Mouse (Mus musculus) pancreas, adult 10 weeks (tissue): ENCODE measurements around the gene Ffar3. TPM values are rescaled to one million over a fixed set of nuclear protein-coding genes. Genes with fewer than 3 reads are reported as not detected.

Source experiments
- polyA plus RNA-seq: library from polyadenylated mRNA; stranded (reverse); fragments of 350-450 nt; fragmentation: Illumina TruSeq; extraction: RNeasy Lipid Tissue Mini Kit (QIAGEN cat#74804); gene quantifications from one replicate; pipeline ENCODE4 v1.2.3, GENCODE M21; 2015; ENCODE audit warnings: low read depth, low replicate concordance; ENCODE audit not compliant: insufficient read depth

The Ffar3 gene
- 1.0 TPM for polyA plus RNA-seq

DNA sequence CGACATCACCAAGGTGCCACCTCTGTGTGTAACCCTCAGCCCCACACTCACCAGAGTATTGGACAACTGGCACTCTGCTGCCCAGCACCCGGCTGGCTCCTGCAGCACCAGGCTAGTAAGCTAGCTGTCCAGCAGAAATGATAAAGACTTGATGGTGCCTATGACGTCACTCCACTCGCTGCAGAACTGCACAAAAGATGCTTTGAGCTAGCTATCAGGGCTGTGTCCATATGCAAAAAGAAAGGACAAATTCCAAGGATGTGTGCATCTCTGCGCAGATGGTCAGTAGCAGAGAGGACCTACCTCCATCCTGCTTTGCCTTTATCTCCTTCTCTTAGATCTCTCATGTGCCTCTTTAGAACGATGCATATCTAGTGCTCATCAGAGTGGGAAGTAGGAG, at the start of gene Ffar3:
Ffar3 (minus strand) TSS at position 101 of the 400 bp plus-strand sequence.

DNA sequence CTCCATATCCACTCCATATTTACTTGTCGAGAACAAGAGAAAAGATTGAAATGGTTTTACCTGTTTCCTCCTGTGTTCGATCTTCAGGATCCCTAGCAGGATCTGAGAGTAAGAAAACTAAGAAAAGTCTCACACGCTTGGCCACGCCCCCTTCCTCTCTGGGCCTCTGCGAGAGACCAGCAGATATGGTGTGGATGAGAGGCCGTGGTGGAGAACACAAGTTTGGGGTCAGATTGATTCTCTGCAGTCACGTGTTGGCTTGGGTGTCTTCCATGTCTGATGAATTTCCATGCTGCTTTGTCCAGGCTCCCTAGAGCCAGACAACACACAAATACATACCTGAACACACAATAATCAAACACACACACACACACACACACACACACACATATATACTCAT, 24.2 kb upstream of the Ffar3 start, which contains the start of gene Cd22:
Cd22 (minus strand) TSS at position 167 of the 400 bp plus-strand sequence.

DNA sequence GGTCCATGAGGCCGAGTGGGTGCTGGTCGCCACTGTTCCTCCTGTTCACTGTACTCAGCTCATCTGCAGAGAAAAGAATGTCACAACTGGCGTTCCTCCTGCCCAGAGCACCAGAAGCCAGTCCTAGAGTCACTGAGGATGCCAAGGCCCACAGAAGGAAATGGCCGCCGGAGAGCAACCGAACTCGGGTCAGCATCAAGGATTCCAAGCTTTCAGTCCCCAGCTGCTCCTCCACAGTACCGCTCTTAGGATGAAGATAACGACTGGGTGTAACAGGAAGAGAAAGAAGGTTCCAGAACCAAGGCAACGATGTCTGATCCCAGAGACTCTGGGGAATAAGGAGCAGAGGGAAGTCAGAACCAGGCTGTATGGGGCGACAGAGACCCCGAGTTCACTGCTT, 5.5 kb upstream of the Ffar3 start, which contains the start of gene Ffar1:
Ffar1 (minus strand) TSS at position 101 of the 400 bp plus-strand sequence.

DNA sequence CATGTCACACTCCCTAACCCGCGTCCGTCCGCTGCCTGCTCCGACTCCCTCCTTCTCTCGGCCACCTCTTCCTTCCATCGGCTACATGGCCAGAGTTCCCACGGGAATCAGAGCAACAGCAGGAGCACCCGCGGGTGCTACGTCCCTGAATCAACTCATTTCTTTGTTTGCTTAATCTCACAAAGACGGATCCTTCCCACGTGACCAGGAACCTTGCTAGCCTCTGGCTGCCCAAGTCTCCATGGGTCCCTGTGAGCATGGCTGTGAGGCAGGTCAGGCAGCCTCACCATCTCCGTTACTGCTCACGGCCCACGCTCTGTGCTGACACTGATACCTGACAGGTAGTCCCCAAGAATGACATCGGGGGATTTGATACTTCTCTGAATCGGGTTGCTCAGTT, 32.3 kb downstream of the Ffar3 start, which contains the start of gene Ffar2:
Ffar2 (minus strand) TSS at position 101 of the 400 bp plus-strand sequence.

Other genes starting within 250 kb of the Ffar3 start
- gene Upk1a, start 243.3 kb downstream of the Ffar3 start, polyA plus RNA-seq: not detected
- 125 TPM for gene Cox6b1, start 230.0 kb downstream of the Ffar3 start, polyA plus RNA-seq
- not detected for gene Etv2, start 220.3 kb downstream of the Ffar3 start, polyA plus RNA-seq
- gene Rbm42, start 205.9 kb downstream of the Ffar3 start, polyA plus RNA-seq: 13.4 TPM
- 5.9 TPM for gene Haus5, start 191.2 kb downstream of the Ffar3 start, polyA plus RNA-seq
- gene Pmis2, start 184.6 kb downstream of the Ffar3 start, polyA plus RNA-seq: not detected
- not detected for gene 2200002J24Rik, start 157.3 kb downstream of the Ffar3 start, polyA plus RNA-seq
- 0.65 TPM for gene Atp4a, start 144.0 kb downstream of the Ffar3 start, polyA plus RNA-seq
- gene Tmem147, start 126.6 kb downstream of the Ffar3 start, polyA plus RNA-seq: 89.1 TPM
- not detected for gene Gapdhs, start 112.5 kb downstream of the Ffar3 start, polyA plus RNA-seq
- 11.2 TPM for gene Sbsn, start 104.7 kb downstream of the Ffar3 start, polyA plus RNA-seq
- gene Dmkn, start 92.4 kb downstream of the Ffar3 start, polyA plus RNA-seq: 10.9 TPM
- not detected for gene Krtdap, start 68.3 kb downstream of the Ffar3 start, polyA plus RNA-seq
- 1.1 TPM for gene Ffar2, start 32.4 kb downstream of the Ffar3 start, polyA plus RNA-seq
- 2.4 TPM for gene Ffar1, start 5.4 kb upstream of the Ffar3 start, polyA plus RNA-seq
- gene Cd22, start 24.2 kb upstream of the Ffar3 start, polyA plus RNA-seq: 0.94 TPM
- gene Mag, start 58.7 kb upstream of the Ffar3 start, polyA plus RNA-seq: not detected
- gene Hamp2, start 68.5 kb upstream of the Ffar3 start, polyA plus RNA-seq: 330 TPM
- not detected for gene Hamp, start 87.9 kb upstream of the Ffar3 start, polyA plus RNA-seq
- 32.1 TPM for gene Usf2, start 100.6 kb upstream of the Ffar3 start, polyA plus RNA-seq
- 15.2 TPM for gene Lsr, start 117.3 kb upstream of the Ffar3 start, polyA plus RNA-seq
- 3.6 TPM for gene Fam187b, start 117.6 kb upstream of the Ffar3 start, polyA plus RNA-seq
- gene Fxyd5, start 186.3 kb upstream of the Ffar3 start, polyA plus RNA-seq: 33.2 TPM
- 1.9 TPM for gene Fxyd7, start 195.3 kb upstream of the Ffar3 start, polyA plus RNA-seq
- 128 TPM for gene Fxyd1, start 201.0 kb upstream of the Ffar3 start, polyA plus RNA-seq
- gene Lgi4, start 203.2 kb upstream of the Ffar3 start, polyA plus RNA-seq: 2.7 TPM
- 60.2 TPM for gene Fxyd3, start 220.5 kb upstream of the Ffar3 start, polyA plus RNA-seq